Mouse (Mus musculus) layer of hippocampus, adult 9-10 months (tissue): Measurements from ENCODE around the gene Katnal1.

ENCODE experiments used
- DNase-seq: peaks from one replicate; pipeline ENCODE4 v3.0.0; 2022; ENCODE audit warnings: low spot score

Katnal1 gene

GRCm38 (mm10) chr5:148954314-148955060, 25.4 kb upstream of the Katnal1 start:
- DNase-seq: no peak

GRCm38 (mm10) chr5:148953098-148953497, 24.0 kb upstream of the Katnal1 start:
- no peak for DNase-seq

GRCm38 (mm10) chr5:148952419-148952818, 23.3 kb upstream of the Katnal1 start:
- no peak for DNase-seq

- no peak for DNase-seq
Measured at GRCm38 (mm10) chr5:148951360-148951759, 22.2 kb upstream of the Katnal1 start.

- DNase-seq: no peak
Measured at GRCm38 (mm10) chr5:148950064-148950463, 20.9 kb upstream of the Katnal1 start.

GRCm38 (mm10) chr5:148948577-148948976, 19.5 kb upstream of the Katnal1 start:
- DNase-seq: no peak

GRCm38 (mm10) chr5:148947412-148947811, 18.3 kb upstream of the Katnal1 start:
- no peak for DNase-seq

GRCm38 (mm10) chr5:148946787-148947186, 17.7 kb upstream of the Katnal1 start:
- no peak for DNase-seq

GRCm38 (mm10) chr5:148945735-148946134, 16.6 kb upstream of the Katnal1 start:
- no peak for DNase-seq

GRCm38 (mm10) chr5:148944024-148944423, 14.9 kb upstream of the Katnal1 start:
- DNase-seq: no peak

GRCm38 (mm10) chr5:148943444-148943843, 14.3 kb upstream of the Katnal1 start:
- no peak for DNase-seq

GRCm38 (mm10) chr5:148942957-148943356, 13.8 kb upstream of the Katnal1 start:
- no peak for DNase-seq

GRCm38 (mm10) chr5:148942305-148942704, 13.2 kb upstream of the Katnal1 start:
- no peak for DNase-seq

GRCm38 (mm10) chr5:148941867-148942266, 12.7 kb upstream of the Katnal1 start:
- DNase-seq: no peak

- no peak for DNase-seq
Measured at GRCm38 (mm10) chr5:148939948-148940382, 10.8 kb upstream of the Katnal1 start.

- no peak for DNase-seq
Measured at GRCm38 (mm10) chr5:148936516-148936951, 7.4 kb upstream of the Katnal1 start.

GRCm38 (mm10) chr5:148935871-148936270, 6.8 kb upstream of the Katnal1 start:
- DNase-seq: no peak

- no peak for DNase-seq
Measured at GRCm38 (mm10) chr5:148935071-148935821, 6.1 kb upstream of the Katnal1 start.

GRCm38 (mm10) chr5:148934457-148934856, 5.3 kb upstream of the Katnal1 start:
- no peak for DNase-seq

GRCm38 (mm10) chr5:148933767-148934166, 4.6 kb upstream of the Katnal1 start:
- no peak for DNase-seq

GRCm38 (mm10) chr5:148931301-148931700, 2.2 kb upstream of the Katnal1 start:
- no peak for DNase-seq

GRCm38 (mm10) chr5:148928382-148929115, 571 bp downstream of the Katnal1 start:
- DNase-seq: peak; percentile 95
